Mouse (Mus musculus) brain, embryonic 14.5 days (tissue): ENCODE measurements around the gene Bdh1.

Source experiments
- CTCF ChIP-seq: fragments of 200-500 bp; IDR thresholded peaks from 2 replicates; pipeline ENCODE4 v1.5.1; 2012; ENCODE audit warnings: inconsistent platforms, mild to moderate bottlenecking, moderate library complexity, borderline replicate concordance; ENCODE audit not compliant: insufficient read depth, insufficient read length; ENCODE audit errors: extremely low read depth
- POLR2A ChIP-seq: fragments of 200-500 bp; IDR thresholded peaks from 2 replicates; pipeline ENCODE4 v1.6.1; 2012; ENCODE audit warnings: mild to moderate bottlenecking, inconsistent platforms, borderline replicate concordance; ENCODE audit not compliant: poor library complexity, insufficient read depth, insufficient read length, severe bottlenecking; ENCODE audit errors: extremely low read depth

GRCm38 (mm10) chr16:31455276-31456045, 33.4 kb downstream of the Bdh1 start:
- TF ChIP-seq CTCF: no peak
- TF ChIP-seq POLR2A: no peak
